Mouse (Mus musculus) lung, embryonic 14.5 days (tissue): ENCODE results near the gene Mthfd2l. TPM values are rescaled to one million over a fixed set of nuclear protein-coding genes. Genes with fewer than 3 reads are reported as not detected.

ENCODE experiments used
- ATAC-seq: fragments of 200-750 bp; cut with Nextera tagmentation; 2 replicates; pipeline ENCODE4 v1.8.0; 2017; ENCODE audit warnings: mild to moderate bottlenecking, moderate TSS enrichment, moderate library complexity; ENCODE audit not compliant: insufficient read depth
- DNase-seq: peaks from one replicate; pipeline ENCODE4 v3.0.0-alpha.2; 2015
- H3K27ac ChIP-seq: fragments of 300-500 bp; sonication (generic); 2 replicates; pipeline ENCODE4 v1.5.1; 2014; ENCODE audit warnings: low read depth, mild to moderate bottlenecking, moderate library complexity
- H3K27me3 ChIP-seq: fragments of 300-500 bp; sonication (generic); 2 replicates; pipeline ENCODE4 v1.6.1; 2014; ENCODE audit warnings: low read length, control low read depth; ENCODE audit not compliant: insufficient read depth
- H3K36me3 ChIP-seq: fragments of 300-500 bp; sonication (generic); 2 replicates; pipeline ENCODE4 v1.6.1; 2014; ENCODE audit warnings: control low read depth; ENCODE audit not compliant: insufficient read depth
- H3K4me1 ChIP-seq: fragments of 300-500 bp; sonication (generic); 2 replicates; pipeline ENCODE4 v1.6.1; 2014; ENCODE audit warnings: antibody characterized with exemption, control low read depth; ENCODE audit not compliant: insufficient read depth
- H3K4me2 ChIP-seq: fragments of 300-500 bp; sonication (generic); 2 replicates; pipeline ENCODE4 v1.6.1; 2014; ENCODE audit warnings: mild to moderate bottlenecking
- H3K4me3 ChIP-seq: fragments of 300-500 bp; sonication (generic); 2 replicates; pipeline ENCODE4 v1.5.1; 2014; ENCODE audit warnings: low read depth, low read length
- H3K9ac ChIP-seq: fragments of 300-500 bp; sonication (generic); 2 replicates; pipeline ENCODE4 v1.6.1; 2014
- H3K9me3 ChIP-seq: fragments of 300-500 bp; sonication (generic); 2 replicates; pipeline ENCODE4 v1.6.1; 2016; ENCODE audit warnings: low read depth, low read length, control low read depth
- CTCF ChIP-seq: IDR thresholded peaks from 2 replicates; pipeline ENCODE4 v1.5.1; 2016; ENCODE audit warnings: antibody characterized with exemption, low read depth
- WGBS: fragments of 180-500 bp; shearing (Covaris S2); extraction: QIAGEN DNeasy Blood & Tissue Kit; methylation state at CpG from one replicate; pipeline ENCODE4 v1.1.7; 2014; 5-methylcytosine and 5-hydroxymethylcytosine counted together
- polyA plus RNA-seq: library from polyadenylated mRNA; unstranded; fragments of >200 nt; fragmentation: Nextera tagmentation; extraction: Ambion mirVana; gene quantifications from 2 replicates; pipeline ENCODE4 v1.2.1, GENCODE M21; 2014

The Mthfd2l gene
- polyA plus RNA-seq, 1 experiment from 2014 or later = 51.2 TPM

GRCm38 (mm10) chr5:91047987-91048386 is 117.1 kb downstream of the Mthfd2l start:
- H3K36me3 ChIP-seq = no peaks in the 10 kb centered on the region
- H3K4me3 ChIP-seq = no peak overlapping the region
- no peaks in the 10 kb centered on the region for H3K9me3 ChIP-seq
- no peaks in the 10 kb centered on the region for H3K4me1 ChIP-seq
- no peaks in the 10 kb centered on the region for H3K27me3 ChIP-seq
- peak; percentile 44; the same call in 1 of the 2 replicates for ATAC-seq
- no peak overlapping the region for H3K9ac ChIP-seq
- no peak for TF ChIP-seq CTCF
- peak; percentile 70 for DNase-seq
- no peak overlapping the region for H3K4me2 ChIP-seq
- no peak overlapping the region for H3K27ac ChIP-seq
- 36% methylated on average over 6 of the region's 6 CpGs for WGBS

GRCm38 (mm10) chr5:91048397-91048796 is 117.5 kb downstream of the Mthfd2l start:
- DNase-seq = peak; percentile 54
- no peak overlapping the region for H3K27ac ChIP-seq
- no peaks in the 10 kb centered on the region for H3K9me3 ChIP-seq
- TF ChIP-seq CTCF = no peak
- H3K4me2 ChIP-seq = no peak overlapping the region
- 48% methylated on average over 8 of the region's 8 CpGs for WGBS
- no peaks in the 10 kb centered on the region for H3K27me3 ChIP-seq
- no peak overlapping the region for H3K9ac ChIP-seq
- peak; percentile 49; the same call in 1 of the 2 replicates for ATAC-seq
- H3K4me3 ChIP-seq = no peak overlapping the region
- H3K4me1 ChIP-seq = no peaks in the 10 kb centered on the region
- no peaks in the 10 kb centered on the region for H3K36me3 ChIP-seq

Other genes with a start within 250 kb of the Mthfd2l start
- gene Cxcl5, start 171.8 kb upstream of the Mthfd2l start, polyA plus RNA-seq = 0.19 TPM in 1 of 2 replicates, not detected in the other
- 8.4 and 9.2 TPM in 2 replicates for gene Ppbp, start 162.6 kb upstream of the Mthfd2l start, polyA plus RNA-seq
- 57.3 and 60.3 TPM in 2 replicates for gene Pf4, start 158.7 kb upstream of the Mthfd2l start, polyA plus RNA-seq
- gene Cxcl3, start 145.0 kb upstream of the Mthfd2l start, polyA plus RNA-seq = 0.18 TPM in 1 of 2 replicates, not detected in the other
- gene Cxcl15, start 136.6 kb upstream of the Mthfd2l start, polyA plus RNA-seq = 11.4 and 11.7 TPM in 2 replicates
- gene Cxcl1, start 39.9 kb upstream of the Mthfd2l start, polyA plus RNA-seq = 0.72 and 1.3 TPM in 2 replicates
- not detected in 2 replicates for gene Cxcl2, start 27.2 kb upstream of the Mthfd2l start, polyA plus RNA-seq
- gene Epgn, start 96.3 kb downstream of the Mthfd2l start, polyA plus RNA-seq = 0.18 TPM in 1 of 2 replicates, not detected in the other
- 0.13 and 0.14 TPM in 2 replicates for gene Ereg, start 143.5 kb downstream of the Mthfd2l start, polyA plus RNA-seq
- gene Areg, start 208.5 kb downstream of the Mthfd2l start, polyA plus RNA-seq = 1.7 and 1.9 TPM in 2 replicates